Mouse (Mus musculus): ENCODE measurements around the gene Chat.
"Not testable (repeated sequence)": the region's sequence is repeated elsewhere in the genome, so short reads cannot be mapped to it uniquely, and the experiment has no call there.

Chat gene

DNA sequence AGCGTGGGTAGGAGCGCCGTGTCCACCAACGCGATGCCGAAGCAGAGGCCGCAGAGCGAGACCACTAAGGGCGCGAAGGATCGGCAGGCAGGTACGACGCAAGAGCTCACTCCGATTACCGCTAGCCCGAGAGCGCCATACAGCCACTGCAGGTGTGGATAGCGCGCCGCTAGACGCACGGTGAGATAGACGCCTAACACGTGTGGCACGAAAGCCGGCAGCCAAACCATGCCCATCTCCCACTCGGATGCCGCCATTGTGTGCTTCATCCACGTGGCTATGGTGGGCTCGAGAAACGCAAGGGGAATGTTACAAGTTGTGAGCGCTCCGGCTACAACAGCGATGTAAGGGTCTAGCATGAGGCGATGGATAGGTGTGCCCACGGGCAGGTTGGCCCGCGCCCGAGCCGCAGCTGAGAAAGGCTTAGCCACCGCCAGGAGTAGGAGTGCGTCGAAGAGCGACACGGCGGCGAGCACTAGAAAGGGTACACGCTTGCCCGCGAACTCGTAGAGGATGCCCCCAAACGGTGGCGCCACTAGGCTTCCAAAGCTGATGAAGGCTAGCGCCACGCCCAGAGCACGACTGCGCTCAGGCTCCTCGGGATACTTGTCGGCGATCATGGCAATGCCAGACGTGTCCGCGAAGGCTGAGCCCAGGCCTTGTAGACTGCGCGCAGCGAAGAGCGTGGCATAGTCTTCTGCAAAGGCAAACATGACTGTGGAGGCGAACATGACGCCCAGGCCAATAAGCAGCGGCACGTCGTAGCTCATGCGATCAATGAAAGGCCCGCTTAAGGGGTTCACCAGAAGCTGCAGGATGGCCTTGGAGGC lies 2.4 kb downstream of the Chat start:
- no peak for DNase-seq (ENCODE audit: low spot score in 2 of 2)

DNA sequence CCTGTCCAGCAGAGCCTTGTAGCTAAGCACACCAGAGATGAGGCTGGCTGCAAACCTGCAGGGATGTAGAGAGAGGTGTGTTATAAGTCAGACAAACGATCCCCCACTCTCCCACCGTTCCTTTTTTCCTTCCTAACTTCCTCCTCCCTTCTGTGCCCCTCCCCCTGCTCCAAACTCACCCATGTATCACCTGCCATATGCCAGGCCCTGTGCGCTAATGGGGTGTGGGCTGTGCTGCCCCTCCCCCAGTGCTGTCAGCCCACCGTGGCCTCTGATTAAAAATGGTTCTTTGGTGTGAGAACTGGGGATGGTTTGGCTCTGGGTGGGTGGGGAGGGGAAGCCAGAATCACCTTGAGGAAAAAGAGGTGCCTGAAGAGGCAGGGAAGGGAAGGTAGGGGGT lies 13.2 kb downstream of the Chat start:
- DNase-seq (ENCODE audit: low spot score in 2 of 2) = no peak

DNA sequence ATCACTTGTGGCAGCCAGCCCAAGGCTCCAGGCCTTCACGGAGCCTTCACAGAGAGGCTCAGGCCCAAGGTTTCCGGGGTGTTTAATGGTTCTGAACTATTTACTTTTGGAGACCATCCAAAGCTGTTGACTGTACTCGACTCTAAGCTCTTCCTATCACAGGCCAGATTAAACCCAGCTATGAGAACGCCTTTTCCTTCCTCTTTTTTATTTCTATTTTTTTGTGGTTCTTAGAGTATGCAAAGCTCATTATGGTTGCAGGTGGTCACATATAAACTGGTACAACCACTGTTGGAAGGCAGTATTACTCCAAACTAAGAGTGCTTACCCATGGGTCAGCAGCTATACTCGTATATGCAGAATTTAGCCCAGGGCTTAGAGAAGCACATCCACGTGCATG lies 18.8 kb downstream of the Chat start:
- no peak for DNase-seq (ENCODE audit: low spot score in 2 of 2)

DNA sequence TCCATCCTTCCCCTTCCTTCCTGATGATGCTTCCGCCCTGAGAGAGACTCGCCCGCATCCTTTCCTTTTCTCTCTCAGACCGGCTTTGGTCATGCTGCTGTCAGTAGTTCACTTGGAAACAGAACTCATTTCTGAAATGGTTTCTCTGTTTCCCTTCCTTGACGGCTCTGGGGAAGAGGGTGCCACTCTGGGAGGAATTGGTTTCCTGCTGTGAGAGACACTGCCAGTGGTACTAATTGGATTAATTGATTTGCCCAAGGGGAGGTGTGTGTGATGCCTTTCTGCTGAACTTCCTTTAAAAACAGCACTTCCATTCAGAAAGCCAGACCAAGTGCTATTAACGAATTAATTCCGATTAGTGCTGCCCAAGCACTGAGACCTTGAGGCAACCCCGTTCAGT lies 22.3 kb downstream of the Chat start:
- DNase-seq (ENCODE audit: low spot score in 2 of 2) = no peak

DNA sequence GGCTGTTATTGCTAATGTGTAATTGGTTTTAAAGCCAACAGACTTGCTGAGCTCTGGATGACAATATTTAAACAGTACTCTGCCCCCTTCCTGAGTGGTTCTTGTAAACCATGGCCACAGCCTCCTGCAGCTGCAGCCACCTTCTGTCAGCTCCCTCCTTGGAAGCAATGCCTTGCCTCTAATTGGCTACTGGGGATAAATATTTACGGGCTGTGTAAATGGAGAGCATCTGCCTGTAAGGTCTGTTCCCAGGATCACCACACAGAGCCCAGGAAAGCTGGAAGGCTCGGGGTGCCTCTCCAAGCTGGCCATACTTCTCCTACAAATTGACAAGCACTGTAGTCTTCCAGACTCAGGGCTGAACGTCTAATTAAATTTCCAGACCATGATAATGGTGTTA lies 26.0 kb downstream of the Chat start:
- no peak for DNase-seq (ENCODE audit: low spot score in 2 of 2)

- DNase-seq (ENCODE audit: low spot score in 2 of 2) = no peak
These were observed 26.5 kb downstream of the Chat start for GRCm38 (mm10) chr14:32439316-32439715.

DNA sequence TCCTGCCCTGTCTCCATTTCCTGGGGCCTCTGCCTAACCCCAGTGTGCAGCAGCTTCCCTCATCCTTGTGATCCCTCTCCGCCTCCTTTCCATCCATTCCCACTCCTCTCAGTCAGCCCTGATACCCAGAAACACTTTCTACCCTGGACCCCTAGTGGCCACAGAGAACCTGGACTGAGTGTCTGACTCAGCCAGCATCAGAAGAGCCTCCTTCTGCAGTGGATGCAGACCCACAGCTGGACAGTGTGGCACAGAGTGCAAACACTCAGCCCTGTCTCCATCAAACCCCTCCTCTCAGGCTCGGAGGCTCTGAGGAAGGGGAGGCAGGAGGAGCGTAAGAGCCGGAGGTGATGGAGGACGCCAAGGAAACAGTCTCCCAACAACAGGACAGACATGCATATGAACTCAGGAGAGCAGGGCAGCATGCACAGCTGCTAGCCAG lies 28.4 kb downstream of the Chat start:
- DNase-seq (ENCODE audit: low spot score in 2 of 2) = no peak

GRCm38 (mm10) chr14:32429030-32429602 lies 36.7 kb downstream of the Chat start:
- no peak for DNase-seq (ENCODE audit: low spot score in 2 of 2)

GRCm38 (mm10) chr14:32423946-32424345 lies 41.8 kb downstream of the Chat start:
- no peak for DNase-seq (ENCODE audit: low spot score in 2 of 2)

- DNase-seq (ENCODE audit: low spot score in 2 of 2) = no peak
These were observed 47.0 kb downstream of the Chat start for GRCm38 (mm10) chr14:32418747-32419146.

DNA sequence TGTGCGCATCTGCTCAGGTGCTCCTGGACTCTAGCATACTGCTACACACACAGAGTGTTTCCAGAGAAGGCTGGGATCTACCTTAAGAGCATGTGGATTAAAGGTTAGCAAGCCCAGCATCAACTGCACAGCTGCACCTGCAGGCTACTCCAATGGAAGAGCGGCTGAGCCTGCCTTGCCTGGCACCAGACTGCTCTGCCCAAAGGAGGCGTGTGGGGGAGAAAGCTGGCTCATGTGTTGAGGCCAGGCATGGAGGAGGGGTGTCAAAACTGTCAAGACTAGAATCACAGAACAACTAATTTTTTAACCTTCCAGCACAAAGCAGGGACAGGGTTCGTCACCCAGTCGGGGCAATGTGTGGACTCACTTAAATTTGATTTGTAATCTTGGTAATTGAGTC lies 53.7 kb downstream of the Chat start:
- DNase-seq (ENCODE audit: low spot score in 2 of 2) = no peak

DNA sequence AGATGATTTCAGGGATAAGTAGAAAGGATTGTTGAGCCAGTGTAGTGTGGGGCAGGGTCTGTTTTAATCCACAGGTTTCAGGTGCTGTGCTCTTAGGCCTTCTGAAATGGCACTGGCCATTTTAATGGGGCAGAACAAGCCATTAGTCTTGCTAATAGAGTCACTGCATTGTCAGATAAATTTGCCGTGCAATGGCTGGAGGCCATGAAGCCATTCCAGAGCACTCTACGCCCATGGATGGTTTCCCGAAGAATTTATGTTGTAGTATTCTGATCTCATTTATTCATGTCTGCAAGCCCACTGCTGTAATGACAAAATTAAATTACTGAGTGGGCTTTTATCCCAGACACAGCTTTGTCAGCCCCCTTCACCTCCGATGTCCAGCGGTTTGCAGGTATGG lies 55.7 kb downstream of the Chat start:
- DNase-seq (ENCODE audit: low spot score in 2 of 2) = no peak

GRCm38 (mm10) chr14:32405399-32405798 lies 60.4 kb downstream of the Chat start:
- not testable (repeated sequence) for DNase-seq (ENCODE audit: low spot score in 2 of 2)

GRCm38 (mm10) chr14:32388196-32388595 lies 77.6 kb downstream of the Chat start, which contains the start of gene 1700024G13Rik:
TSS of gene 1700024G13Rik (minus strand) at chr14:32388391.
- DNase-seq (ENCODE audit: low spot score in 2 of 2) = no peak

GRCm38 (mm10) chr14:32381619-32382018 lies 84.2 kb downstream of the Chat start:
- no peak for DNase-seq (ENCODE audit: low spot score in 2 of 2)

DNA sequence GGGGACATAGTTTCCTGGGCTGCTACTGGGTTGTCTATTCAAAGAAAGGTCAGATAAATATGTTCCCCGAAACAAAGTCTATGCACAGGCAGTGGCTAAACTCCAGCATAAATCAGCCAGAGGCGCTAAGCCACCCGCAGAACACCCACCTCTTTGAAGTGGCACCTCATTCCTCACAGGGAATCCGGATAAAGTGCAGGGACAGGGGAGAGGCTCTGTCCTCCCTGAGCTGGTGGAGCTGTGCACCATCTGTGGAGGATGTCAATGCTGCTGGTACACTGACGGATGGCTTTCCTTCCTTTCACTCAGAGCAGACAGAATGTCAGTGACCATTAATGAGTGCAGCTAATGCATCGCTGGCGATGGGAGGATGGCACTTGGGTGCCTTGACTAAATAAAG lies 84.7 kb downstream of the Chat start:
- DNase-seq (ENCODE audit: low spot score in 2 of 2) = no peak

GRCm38 (mm10) chr14:32380099-32380480 lies 85.7 kb downstream of the Chat start:
- DNase-seq (ENCODE audit: low spot score in 2 of 2) = no peak

GRCm38 (mm10) chr14:32379395-32380098 lies 86.2 kb downstream of the Chat start:
- no peak for DNase-seq (ENCODE audit: low spot score in 2 of 2)

- DNase-seq (ENCODE audit: low spot score in 2 of 2) = no peak
These were observed 93.3 kb downstream of the Chat start for GRCm38 (mm10) chr14:32372510-32372909.

- no peak for DNase-seq (ENCODE audit: low spot score in 2 of 2)
These were observed 96.0 kb downstream of the Chat start for GRCm38 (mm10) chr14:32369756-32370155.

DNA sequence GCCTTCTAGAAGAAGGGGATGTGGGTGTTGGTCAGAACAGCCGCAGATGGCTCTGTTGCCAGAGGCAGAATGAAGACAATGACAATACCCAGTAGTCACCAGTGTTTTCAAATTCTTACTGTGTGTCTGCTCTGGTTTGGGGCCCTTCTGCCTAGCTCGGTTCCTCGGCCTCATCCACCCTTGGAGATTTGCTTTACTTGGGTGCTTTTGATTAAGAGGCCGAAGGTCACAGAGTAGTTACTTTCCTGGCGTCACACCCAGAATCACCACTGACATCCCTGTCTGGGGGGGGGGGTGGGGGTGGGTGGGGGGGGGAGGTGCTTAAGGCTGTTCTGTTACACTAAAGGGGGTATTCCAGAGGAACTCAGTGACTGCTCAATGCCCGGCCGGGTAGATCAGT lies 101.4 kb downstream of the Chat start:
- DNase-seq (ENCODE audit: low spot score in 2 of 2) = no peak
